Mouse (Mus musculus) megakaryocyte, embryonic 14.5 days (primary cell): ENCODE data around the gene Zfp64. TPM values are rescaled to one million over a fixed set of nuclear protein-coding genes. Genes with fewer than 3 reads are reported as not detected.

Experiments
- H3K27me3 ChIP-seq: replicated peaks from 2 replicates; pipeline ENCODE3; 2012; ENCODE audit warnings: inconsistent platforms
- H3K36me3 ChIP-seq: replicated peaks from 2 replicates; pipeline ENCODE3; 2012; ENCODE audit warnings: low read length, inconsistent platforms, mixed read lengths
- H3K4me1 ChIP-seq: 2 replicates; pipeline ENCODE4 v1.6.1; 2012; ENCODE audit warnings: inconsistent platforms
- H3K4me3 ChIP-seq: replicated peaks from 2 replicates; pipeline ENCODE3; 2012; ENCODE audit warnings: moderate library complexity, mild to moderate bottlenecking, inconsistent platforms
- H3K9me3 ChIP-seq: 2 replicates; pipeline ENCODE4 v1.6.1; 2012; ENCODE audit warnings: inconsistent platforms
- FLI1 ChIP-seq: IDR thresholded peaks from 2 replicates; pipeline ENCODE4 v1.6.1; 2012; ENCODE audit warnings: low read length, inconsistent platforms, mixed read lengths
- GATA1 ChIP-seq: IDR thresholded peaks from 3 replicates; pipeline ENCODE4 v1.6.1; 2012; ENCODE audit warnings: mixed read lengths, low read length, inconsistent platforms, borderline replicate concordance
- polyA plus RNA-seq: library from polyadenylated mRNA; stranded (reverse); fragments of >175 nt; gene quantifications from 2 replicates; pipeline ENCODE4 v1.2.3, GENCODE M21; 2012; ENCODE audit warnings: low replicate concordance; ENCODE audit not compliant: insufficient read depth

Zfp64 gene
- polyA plus RNA-seq, 1 experiment: 32.8 TPM

- peaks cover 12% of the 10 kb centered on the region for H3K9me3 ChIP-seq
- no peaks in the 10 kb centered on the region for H3K27me3 ChIP-seq
- TF ChIP-seq GATA1 (no peak), FLI1 (no peak)
- H3K4me1 ChIP-seq: peaks cover 8% of the 10 kb centered on the region
- H3K4me3 ChIP-seq: no peak overlapping the region
- H3K36me3 ChIP-seq: peaks cover 91% of the 10 kb centered on the region
These were observed 25.7 kb downstream of the Zfp64 start for GRCm38 (mm10) chr2:168929691-168930090.

- TF ChIP-seq FLI1 (no peak), GATA1 (no peak)
- Histone ChIP-seq H3K27me3 (no peaks in the 10 kb centered on the region), H3K9me3 (peaks cover 14% of the 10 kb centered on the region), H3K36me3 (peaks cover 81% of the 10 kb centered on the region), H3K4me1 (peaks cover 8% of the 10 kb centered on the region), H3K4me3 (no peak overlapping the region)
These were observed 28.0 kb downstream of the Zfp64 start for GRCm38 (mm10) chr2:168927401-168927800.

- TF ChIP-seq GATA1: no peak
- TF ChIP-seq FLI1: no peak
- Histone ChIP-seq H3K9me3 (peaks cover 19% of the 10 kb centered on the region), H3K4me1 (peaks cover 8% of the 10 kb centered on the region), H3K27me3 (no peaks in the 10 kb centered on the region), H3K36me3 (peaks cover 72% of the 10 kb centered on the region), H3K4me3 (no peak overlapping the region)
These were observed 29.1 kb downstream of the Zfp64 start for GRCm38 (mm10) chr2:168926257-168926810.

DNA sequence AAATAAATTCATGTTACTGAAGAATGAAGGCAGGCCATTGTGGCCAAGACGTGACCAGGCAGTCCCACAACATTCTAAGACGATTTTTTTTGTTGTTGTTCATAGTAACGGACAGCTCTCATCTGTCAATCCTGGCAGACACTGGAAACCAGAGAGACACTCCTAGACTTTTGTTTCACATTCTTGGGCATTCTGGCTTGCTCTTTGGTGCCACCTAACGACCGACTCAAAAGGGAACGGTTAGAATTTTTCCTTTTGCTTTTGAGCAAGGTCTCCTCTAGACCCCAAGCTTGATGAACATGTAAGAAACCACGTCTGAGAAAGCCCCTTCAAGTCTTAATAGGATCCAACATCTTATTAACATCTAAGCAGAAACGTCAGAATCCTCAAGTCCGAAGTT is 31.7 kb downstream of the Zfp64 start:
- Histone ChIP-seq H3K4me3 (no peak overlapping the region), H3K36me3 (peaks cover 51% of the 10 kb centered on the region), H3K4me1 (peaks cover 5% of the 10 kb centered on the region; the same call in 1 of the 2 replicates), H3K27me3 (no peaks in the 10 kb centered on the region), H3K9me3 (peaks cover 19% of the 10 kb centered on the region)
- TF ChIP-seq GATA1 (no peak), FLI1 (no peak)

GRCm38 (mm10) chr2:168922466-168922865 is 32.9 kb downstream of the Zfp64 start:
- H3K4me3 ChIP-seq: no peak overlapping the region
- no peaks in the 10 kb centered on the region; the same call in 1 of the 2 replicates for H3K4me1 ChIP-seq
- TF ChIP-seq GATA1 (no peak), FLI1 (no peak)
- H3K9me3 ChIP-seq: peaks cover 19% of the 10 kb centered on the region
- H3K36me3 ChIP-seq: peaks cover 39% of the 10 kb centered on the region
- no peaks in the 10 kb centered on the region for H3K27me3 ChIP-seq

- peaks cover 7% of the 10 kb centered on the region; the same call in 1 of the 2 replicates for H3K9me3 ChIP-seq
- H3K27me3 ChIP-seq: peaks cover 5% of the 10 kb centered on the region
- H3K36me3 ChIP-seq: peaks cover 16% of the 10 kb centered on the region
- H3K4me1 ChIP-seq: no peaks in the 10 kb centered on the region; the same call in 1 of the 2 replicates
- no peak overlapping the region for H3K4me3 ChIP-seq
- TF ChIP-seq GATA1 (no peak), FLI1 (no peak)
These were observed 35.4 kb downstream of the Zfp64 start for GRCm38 (mm10) chr2:168920007-168920406.

DNA sequence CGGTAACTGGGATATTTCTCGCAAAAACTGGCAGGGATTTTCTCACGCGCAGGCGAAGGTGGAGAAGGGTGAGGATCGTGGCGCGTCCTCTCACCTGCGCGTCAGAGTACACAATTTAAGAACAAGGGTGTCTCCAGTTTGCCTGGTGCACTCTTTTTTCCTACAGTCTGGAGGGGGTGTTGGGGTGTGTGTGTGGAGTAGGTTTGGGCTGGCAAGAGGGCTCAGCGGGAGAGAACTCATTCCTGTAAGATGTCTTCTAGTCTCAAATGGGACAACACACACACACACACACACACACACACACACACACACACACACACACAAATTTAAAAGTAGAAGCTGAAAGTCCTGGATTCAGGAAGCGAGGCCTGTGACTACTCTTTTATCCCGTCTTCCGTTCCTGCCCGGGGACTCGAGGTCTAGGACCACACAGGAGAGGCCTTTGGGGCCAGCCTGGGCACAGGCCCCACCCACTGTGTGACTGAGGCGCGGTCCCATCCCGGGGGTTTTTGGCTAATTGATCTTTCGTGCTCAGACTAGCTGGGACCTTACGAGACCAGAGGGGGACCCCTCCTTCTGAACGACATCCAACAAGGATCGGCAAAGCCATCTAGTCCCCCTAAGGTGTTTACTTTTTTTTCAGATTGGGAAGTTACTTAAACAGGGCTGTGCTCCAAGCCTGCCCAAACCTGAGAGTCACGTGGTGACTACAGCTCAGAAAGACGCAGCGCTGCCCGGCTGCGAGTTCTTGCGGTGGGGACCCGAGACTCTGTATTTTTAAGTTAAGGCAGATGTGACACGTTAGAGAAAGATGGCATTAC is 42.3 kb downstream of the Zfp64 start:
- Histone ChIP-seq H3K36me3 (no peaks in the 10 kb centered on the region), H3K9me3 (peaks cover 10% of the 10 kb centered on the region), H3K27me3 (peaks cover 62% of the 10 kb centered on the region), H3K4me3 (peak overlapping the region; percentile 50), H3K4me1 (peaks cover 22% of the 10 kb centered on the region)
- TF ChIP-seq FLI1: no peak
- no peak for TF ChIP-seq GATA1

DNA sequence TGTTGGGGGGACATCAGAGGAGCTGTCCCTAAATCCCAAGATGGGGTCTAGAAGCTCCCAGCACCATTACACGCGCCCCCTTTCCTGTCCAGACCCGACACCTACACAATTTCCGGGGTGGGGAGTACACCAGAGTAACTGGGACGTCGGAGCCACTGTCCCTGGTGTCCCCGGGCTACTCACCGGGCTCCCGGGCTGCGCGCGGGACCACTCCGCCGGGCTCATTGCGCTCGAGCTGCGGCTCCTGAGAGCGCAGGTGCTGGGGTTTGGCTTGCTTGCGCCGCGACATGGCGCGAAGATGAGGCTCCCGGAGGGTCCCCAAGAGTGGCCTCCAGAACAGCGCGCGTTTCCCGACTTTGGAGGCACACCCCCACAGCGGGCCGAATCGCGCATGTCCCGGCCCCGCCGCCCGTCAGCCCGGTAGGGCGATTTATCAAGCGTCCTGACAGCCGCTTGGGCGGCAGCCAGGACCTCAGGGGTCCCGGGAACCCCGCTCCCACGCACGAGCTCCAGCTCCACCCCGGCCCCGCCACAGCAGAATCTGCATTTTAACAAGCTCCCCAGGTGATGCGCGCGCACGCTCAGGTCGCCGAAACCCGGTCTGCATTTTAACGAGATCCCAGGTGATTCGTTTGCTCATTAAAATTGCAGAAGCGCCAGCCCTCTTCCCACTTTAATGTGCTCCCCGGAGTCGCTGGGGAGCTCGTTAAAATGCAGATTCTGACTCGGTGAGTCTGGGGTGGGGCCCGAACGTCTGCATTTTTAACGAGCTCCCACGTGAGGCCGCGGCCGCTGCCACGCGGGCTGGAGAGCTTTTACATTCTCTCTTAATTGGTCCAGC is 43.1 kb downstream of the Zfp64 start:
- Histone ChIP-seq H3K4me3 (peak overlapping the region; percentile 50), H3K4me1 (peaks cover 22% of the 10 kb centered on the region), H3K36me3 (no peaks in the 10 kb centered on the region), H3K27me3 (peaks cover 67% of the 10 kb centered on the region), H3K9me3 (peaks cover 10% of the 10 kb centered on the region)
- no peak for TF ChIP-seq GATA1
- TF ChIP-seq FLI1: no peak

GRCm38 (mm10) chr2:168911527-168911926 is 43.9 kb downstream of the Zfp64 start:
- Histone ChIP-seq H3K36me3 (no peaks in the 10 kb centered on the region), H3K27me3 (peaks cover 70% of the 10 kb centered on the region), H3K4me3 (no peak overlapping the region), H3K9me3 (peaks cover 10% of the 10 kb centered on the region), H3K4me1 (peaks cover 22% of the 10 kb centered on the region)
- TF ChIP-seq FLI1 (no peak), GATA1 (no peak)

DNA sequence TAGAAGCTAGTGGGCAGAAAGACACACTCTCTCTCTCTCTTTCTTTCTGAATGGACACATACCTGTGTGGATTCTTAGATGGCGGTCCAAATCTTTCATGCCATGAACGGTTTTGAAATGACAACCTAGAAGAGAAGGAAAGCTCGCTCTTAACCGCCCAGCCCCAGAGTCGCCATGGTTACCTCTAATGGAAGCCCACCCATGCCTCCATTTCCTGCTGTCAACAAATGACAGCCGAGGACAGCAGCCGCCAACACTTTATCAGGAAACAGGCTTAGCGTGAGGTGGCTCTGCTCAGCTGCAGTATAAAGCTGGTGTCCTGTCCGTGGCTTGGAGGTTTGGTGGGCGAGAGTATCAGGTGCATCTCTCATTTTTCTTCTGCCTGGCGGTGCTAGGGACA is 49.4 kb downstream of the Zfp64 start:
- no peaks in the 10 kb centered on the region for H3K36me3 ChIP-seq
- no peak for TF ChIP-seq FLI1
- TF ChIP-seq GATA1: no peak
- H3K4me1 ChIP-seq: peaks cover 17% of the 10 kb centered on the region
- H3K4me3 ChIP-seq: no peak overlapping the region
- peaks cover 35% of the 10 kb centered on the region for H3K27me3 ChIP-seq
- peaks cover 10% of the 10 kb centered on the region for H3K9me3 ChIP-seq
